Mouse (Mus musculus): ENCODE data around the gene Nfs1.

- TF ChIP-seq POLR2A (IDR thresholded peaks at IDR 0.05; ENCODE audit: low read depth, low read length) (no peak), CTCF (conservative IDR thresholded peaks at IDR 0.05; ENCODE audit: insufficient read depth, insufficient read length, low read depth, low read length) (no peak)
These were observed 63.6 kb downstream of the Nfs1 start for GRCm38 (mm10) chr2:156080391-156080790.

All from kidney, adult 2 months (tissue).